Mouse (Mus musculus) thymus, adult 18-20 months (tissue): ENCODE measurements around the gene Stard13.

Source experiments
- DNase-seq, 2 experiments: peaks; one replicate each; pipeline ENCODE4 v3.0.0; 2022; ENCODE audit warnings: mixed read lengths in 2 of 2

Gene Stard13

GRCm38 (mm10) chr5:151223696-151224366, 9.8 kb downstream of the Stard13 start:
- no peak for DNase-seq

DNA sequence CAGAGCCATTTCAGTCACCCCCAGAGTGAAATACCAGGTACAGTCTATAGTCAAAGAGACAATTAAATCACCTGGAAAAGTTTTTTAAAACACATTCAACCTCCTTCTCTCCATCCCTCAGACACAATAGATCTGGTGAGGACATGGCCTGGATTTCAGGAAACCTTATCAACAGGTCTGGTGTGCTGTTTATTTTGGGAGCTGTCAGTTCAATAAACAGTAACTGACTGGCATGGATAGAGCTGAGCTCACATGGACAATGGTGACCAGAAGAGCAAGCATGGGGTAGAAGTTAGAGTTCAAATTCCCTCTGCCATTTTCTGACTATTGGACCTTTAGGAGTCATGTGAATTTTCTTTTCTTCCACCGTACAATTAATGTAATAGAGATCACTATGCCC, 10.8 kb downstream of the Stard13 start:
- DNase-seq = no peak

DNA sequence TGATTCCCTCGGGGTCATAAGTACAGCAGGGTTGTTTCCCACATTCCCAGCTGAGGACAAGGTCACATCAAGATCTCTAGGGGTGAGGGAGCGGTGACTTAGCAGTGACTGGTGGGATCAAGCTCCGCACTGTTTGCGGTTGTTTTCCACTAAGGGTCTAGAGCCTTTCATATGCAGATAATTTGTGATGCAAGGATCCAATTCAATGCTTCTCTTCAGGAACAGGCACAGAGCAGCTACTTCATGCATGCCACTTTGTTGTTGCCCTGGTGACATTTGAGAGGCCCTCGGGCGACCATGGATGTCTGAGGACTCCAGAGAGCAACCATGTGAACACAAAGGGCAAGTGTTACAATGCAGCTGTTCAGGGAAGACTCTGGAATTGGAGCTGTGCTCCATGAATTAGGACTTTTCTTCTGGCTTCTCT, 14.9 kb downstream of the Stard13 start:
- no peak for DNase-seq

- DNase-seq = no peak
Observed at GRCm38 (mm10) chr5:151213097-151213496, 20.5 kb downstream of the Stard13 start.

GRCm38 (mm10) chr5:151210869-151211268, 22.8 kb downstream of the Stard13 start:
- DNase-seq = no peak

- DNase-seq = no peak
Observed at GRCm38 (mm10) chr5:151210060-151210459, 23.6 kb downstream of the Stard13 start.

DNA sequence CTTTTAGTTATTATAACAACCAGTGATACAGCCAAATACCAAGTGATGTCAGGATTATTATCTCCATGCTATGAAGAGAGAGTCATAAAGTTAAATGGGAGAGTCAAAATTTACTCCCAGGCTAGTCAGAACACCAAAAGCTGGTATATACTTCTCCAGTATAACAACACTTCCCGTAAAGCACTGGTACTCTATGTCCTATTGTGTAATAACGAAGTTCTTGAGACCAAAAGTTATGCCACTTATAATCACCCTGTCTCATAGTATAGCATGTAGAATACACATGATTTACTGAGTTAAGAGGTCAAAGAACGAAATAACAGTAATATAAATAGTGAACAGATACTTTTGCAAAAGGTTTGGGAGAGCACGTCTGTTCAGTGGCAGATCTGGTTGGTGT, 28.6 kb downstream of the Stard13 start:
- no peak for DNase-seq

- no peak for DNase-seq
Observed at GRCm38 (mm10) chr5:151202925-151203324, 30.7 kb downstream of the Stard13 start.

- DNase-seq = no peak
Observed at GRCm38 (mm10) chr5:151201220-151201619, 32.4 kb downstream of the Stard13 start.

DNA sequence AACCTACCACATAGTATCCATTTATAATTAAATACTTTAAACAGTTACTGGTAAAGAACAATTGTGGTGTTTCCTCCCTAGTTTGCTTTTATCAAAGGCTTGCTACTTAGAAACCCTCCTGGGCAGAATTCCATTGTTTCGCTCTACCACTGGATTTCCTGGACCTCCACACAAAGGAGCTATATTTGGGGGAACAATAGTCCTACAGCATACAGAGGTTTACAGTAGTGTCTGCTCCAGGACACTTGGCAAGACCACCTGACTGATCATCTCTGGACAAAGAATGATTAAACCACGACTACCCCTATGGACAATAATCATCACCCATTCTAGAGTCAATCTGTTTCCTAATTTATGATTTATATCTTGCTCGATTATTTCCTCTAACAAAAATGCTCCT, 34.4 kb downstream of the Stard13 start:
- no peak for DNase-seq

DNA sequence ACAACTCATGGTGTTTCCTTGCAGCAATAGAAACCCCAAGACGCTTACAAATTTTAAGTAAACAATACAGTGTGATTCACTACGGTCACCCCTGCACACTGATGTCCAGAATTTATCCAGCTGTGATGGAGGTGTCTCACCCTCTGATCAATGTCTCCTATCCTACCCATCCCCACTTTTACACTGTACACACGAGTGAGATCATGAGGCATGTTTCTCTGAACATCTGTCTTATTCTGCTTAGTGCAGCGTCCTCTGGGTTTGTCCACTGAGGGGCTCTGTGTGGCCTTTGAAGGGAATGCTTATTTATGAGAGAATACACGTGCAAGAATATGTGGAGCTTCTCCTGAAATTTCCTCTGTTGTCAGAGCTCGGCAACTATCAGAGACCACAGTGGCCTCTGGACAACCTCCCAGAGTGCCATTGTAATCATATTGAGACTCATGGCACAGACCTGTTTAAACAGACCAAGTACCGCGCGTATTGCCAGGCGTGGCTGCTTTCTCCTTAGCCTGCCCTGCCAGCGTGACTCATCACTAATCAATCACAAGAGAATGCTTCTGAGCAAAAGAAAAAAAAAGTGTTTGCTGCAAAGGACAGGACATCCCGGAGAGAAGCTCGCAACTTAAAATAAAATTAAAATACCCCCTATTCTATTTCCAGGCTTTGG, 36.9 kb downstream of the Stard13 start:
- no peak for DNase-seq

GRCm38 (mm10) chr5:151193885-151194520, 39.6 kb downstream of the Stard13 start:
- DNase-seq = no peak

- DNase-seq = no peak
Observed at GRCm38 (mm10) chr5:151192266-151192665, 41.4 kb downstream of the Stard13 start.

- no peak for DNase-seq
Observed at GRCm38 (mm10) chr5:151190764-151191163, 42.9 kb downstream of the Stard13 start.

- peak in 1 of 2 experiments; percentile 4 for DNase-seq
Observed at GRCm38 (mm10) chr5:151189789-151190378, 43.8 kb downstream of the Stard13 start.

GRCm38 (mm10) chr5:151189321-151189720, 44.3 kb downstream of the Stard13 start:
- DNase-seq = no peak

- DNase-seq = no peak
Observed at GRCm38 (mm10) chr5:151188659-151189058, 45.0 kb downstream of the Stard13 start.

GRCm38 (mm10) chr5:151187336-151187735, 46.3 kb downstream of the Stard13 start:
- no peak for DNase-seq

GRCm38 (mm10) chr5:151185286-151185856, 48.3 kb downstream of the Stard13 start:
- DNase-seq = no peak

- no peak for DNase-seq
Observed at GRCm38 (mm10) chr5:151183656-151184240, 49.9 kb downstream of the Stard13 start.

- no peak for DNase-seq
Observed at GRCm38 (mm10) chr5:151181288-151181687, 52.3 kb downstream of the Stard13 start.

DNA sequence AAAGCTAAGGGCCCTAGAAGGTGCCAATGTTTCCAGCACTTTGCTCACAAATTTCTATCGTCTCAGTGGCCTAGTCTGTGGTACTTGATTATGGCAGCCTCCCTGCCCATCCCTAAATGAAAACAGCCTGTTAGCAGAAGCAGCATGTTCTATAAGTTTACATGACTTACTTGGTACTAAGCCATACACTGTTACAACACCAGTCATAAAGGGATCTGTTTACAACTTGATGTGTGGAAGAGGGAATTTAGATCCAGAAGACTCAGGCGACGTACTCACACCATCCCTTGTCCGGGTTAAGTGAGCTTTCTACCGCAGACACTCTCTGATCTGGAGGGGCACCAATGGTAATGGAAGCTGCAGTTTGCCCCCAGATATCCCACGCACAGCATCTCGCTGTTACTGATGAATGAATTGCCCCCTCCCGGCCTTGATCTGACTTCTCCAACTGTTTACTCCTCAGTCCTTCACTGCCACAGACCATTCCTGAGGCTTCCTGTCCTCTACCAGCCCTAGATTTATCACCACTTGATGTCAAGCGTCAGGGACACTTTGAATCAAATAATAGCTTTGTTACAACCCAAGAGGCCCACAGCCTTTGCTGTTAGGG, 53.4 kb downstream of the Stard13 start:
- DNase-seq = no peak
